Mouse (Mus musculus) liver, adult 2 months (tissue): ENCODE data around the gene Gnl3l.

Source experiments
- CTCF ChIP-seq: fragments of 200-500 bp; IDR thresholded peaks from 2 replicates; pipeline ENCODE4 v1.5.1; 2011; ENCODE audit warnings: low read depth, low read length, control low read depth
- POLR2A ChIP-seq: fragments of 200-500 bp; IDR thresholded peaks from 2 replicates; pipeline ENCODE4 v1.6.1; 2011; ENCODE audit warnings: low read length, control low read depth; ENCODE audit not compliant: insufficient read depth; ENCODE audit errors: extremely low read depth

DNA sequence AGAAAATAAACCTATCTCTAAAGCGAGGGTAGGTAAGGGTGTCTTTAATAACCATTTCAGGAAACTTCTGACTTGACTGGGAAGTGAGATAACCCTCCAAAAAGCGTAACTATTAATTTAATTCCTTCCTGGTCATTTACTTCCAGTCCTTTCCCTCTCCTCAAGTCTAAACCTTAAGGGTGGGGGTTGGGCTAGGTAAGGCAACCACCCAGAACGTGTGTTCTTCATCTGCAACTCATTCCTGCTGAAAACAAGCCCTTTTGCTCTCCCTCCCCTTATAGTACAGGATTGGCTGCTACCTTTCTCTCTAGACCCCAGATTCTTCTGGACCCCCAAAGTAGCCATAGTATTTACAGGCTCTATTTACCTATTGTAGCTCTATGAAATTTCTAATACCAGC, 775 bp upstream of the Gnl3l start:
- TF ChIP-seq POLR2A (no peak), CTCF (no peak)
